In genomic region chr4:133057389-133058122, GRCm38 (mm10) we compare ENCODE assay signal across 8 mouse cellular contexts. TPM values are rescaled to one million over a fixed set of nuclear protein-coding genes. Genes with fewer than 3 reads are reported as not detected.
DNase-seq lines count a peak whose midpoint lies in the region; ATAC-seq lines count a peak whose summit lies in the region.

No protein-coding gene starts in this region.

- H3K27me3 ChIP-seq in midbrain, embryonic 10.5 days (ENCODE audit: low read depth, poor library complexity, severe bottlenecking): no peaks in the 10 kb centered on the region
- no peaks in the 10 kb centered on the region for H3K27me3 ChIP-seq in midbrain, embryonic 11.5 days (ENCODE audit: control insufficient read depth, insufficient read depth, low read length)
- H3K27me3 ChIP-seq in heart, embryonic 15.5 days: no peaks in the 10 kb centered on the region

- peaks cover 48% of the 10 kb centered on the region for H3K36me3 ChIP-seq in midbrain, embryonic 10.5 days
- H3K36me3 ChIP-seq in midbrain, embryonic 11.5 days (ENCODE audit: control insufficient read depth, insufficient read depth, low read length): peaks cover 8% of the 10 kb centered on the region
- peaks cover 24% of the 10 kb centered on the region for H3K36me3 ChIP-seq in heart, embryonic 15.5 days

- no peak for DNase-seq in midbrain, embryonic 10.5 days (ENCODE audit: low spot score)
- DNase-seq in midbrain, embryonic 11.5 days (ENCODE audit: low spot score, missing footprints): no peak
- DNase-seq in c-Kit-positive CD71-positive TER-119-negative erythroid progenitor cells, embryonic 14.5 days (ENCODE audit: low read depth): peak; percentile 59
- peak; percentile 91 for DNase-seq in kidney, postnatal 14 days
- DNase-seq in thymus, adult 18-20 months: peak; percentile 60 to 78

- peaks cover 62% of the 10 kb centered on the region for H3K4me1 ChIP-seq in midbrain, embryonic 10.5 days
- peaks cover 13% of the 10 kb centered on the region for H3K4me1 ChIP-seq in midbrain, embryonic 11.5 days (ENCODE audit: control insufficient read depth, insufficient read depth, low read length)
- peaks cover 77% of the 10 kb centered on the region for H3K4me1 ChIP-seq in heart, embryonic 15.5 days (replicated peaks)

- peak overlapping the region; percentile 72 for H3K27ac ChIP-seq in midbrain, embryonic 10.5 days (replicated peaks)
- no peak overlapping the region for H3K27ac ChIP-seq in midbrain, embryonic 11.5 days (ENCODE audit: low read depth, low read length)
- H3K27ac ChIP-seq in heart, embryonic 15.5 days: peak overlapping the region; percentile 91

- no peak overlapping the region for H3K9ac ChIP-seq in midbrain, embryonic 11.5 days (ENCODE audit: low read length)
- H3K9ac ChIP-seq in heart, embryonic 15.5 days: no peak overlapping the region

- no peak overlapping the region for H3K4me2 ChIP-seq in midbrain, embryonic 11.5 days
- peak overlapping the region; percentile 34 for H3K4me2 ChIP-seq in heart, embryonic 15.5 days

- WGBS in midbrain, embryonic 10.5 days: 37% methylated on average over 7 of the region's 7 CpGs
- WGBS in midbrain, embryonic 11.5 days: 31% methylated on average over 7 of the region's 7 CpGs
- 23% methylated on average over 7 of the region's 7 CpGs for WGBS in heart, embryonic 15.5 days

- no peak overlapping the region for H3K4me3 ChIP-seq in midbrain, embryonic 10.5 days
- H3K4me3 ChIP-seq in midbrain, embryonic 11.5 days (ENCODE audit: low read depth, low read length): no peak overlapping the region
- no peak overlapping the region for H3K4me3 ChIP-seq in heart, embryonic 15.5 days

- no peaks in the 10 kb centered on the region for H3K9me3 ChIP-seq in midbrain, embryonic 10.5 days (replicated peaks)
- H3K9me3 ChIP-seq in midbrain, embryonic 11.5 days (ENCODE audit: control insufficient read depth, low read length): no peaks in the 10 kb centered on the region
- no peaks in the 10 kb centered on the region for H3K9me3 ChIP-seq in heart, embryonic 15.5 days (replicated peaks)

- ATAC-seq in midbrain, embryonic 11.5 days (ENCODE audit: low FRiP score): no peak; the same call in 1 of the 2 replicates
- ATAC-seq in heart, embryonic 15.5 days (replicated peaks; ENCODE audit: insufficient number of reproducible peaks, insufficient read depth, low FRiP score, low read depth): peak; percentile 39
- peak; percentile 47 for ATAC-seq in megakaryocyte progenitor cell, adult 5-6 weeks (replicated peaks; ENCODE audit: poor library complexity)
- no peak for ATAC-seq in cerebellum, adult (ENCODE audit: insufficient number of reproducible peaks, low FRiP score, low TSS enrichment)

RNA-seq across cellular contexts. Expression of gene Ahdc1, which starts 46.5 kb away (rescaled TPM):
- polyA plus RNA-seq in midbrain, embryonic 10.5 days (2016; fragmentation: Nextera tagmentation; extraction: Ambion mirVana): 5.7 and 5.8 TPM in 2 replicates
- 4.9 and 5.3 TPM in 2 replicates for polyA plus RNA-seq in midbrain, embryonic 11.5 days (2014; fragmentation: Nextera tagmentation; extraction: Ambion mirVana)
- polyA plus RNA-seq in heart, embryonic 15.5 days (2015; fragmentation: Nextera tagmentation; extraction: Ambion mirVana): 6.3 and 8.5 TPM in 2 replicates
- 4.1 and 5.3 TPM in 2 replicates for total RNA-seq in megakaryocyte progenitor cell, adult 5-6 weeks (2015)
- 0.81 and 3.8 TPM in 2 replicates for total RNA-seq in megakaryocyte progenitor cell, adult 5-6 weeks (2017)

Comparison
In these comparisons a context has a peak if more than half of its experiments do, and no peak if none do; other contexts are left out.
1. DNase-seq: peak in c-Kit-positive CD71-positive TER-119-negative erythroid progenitor cells, embryonic 14.5 days (single experiment), kidney, postnatal 14 days (single experiment) and thymus, adult 18-20 months (2 of 2); none in midbrain, embryonic 10.5 days (single experiment) and midbrain, embryonic 11.5 days (single experiment).
2. ATAC-seq: peak in heart, embryonic 15.5 days (single experiment) and megakaryocyte progenitor cell, adult 5-6 weeks (single experiment); none in midbrain, embryonic 11.5 days (single experiment) and cerebellum, adult (single experiment).